Mouse (Mus musculus) Patski (cell line): Measurements from ENCODE around the gene Pde9a. TPM values are rescaled to one million over a fixed set of nuclear protein-coding genes. Genes with fewer than 3 reads are reported as not detected.

Experiments used
- ATAC-seq: fragments of 100-300 bp; one replicate; pipeline ENCODE4 v1.8.0; 2021
- CTCF ChIA-PET: fragments of 350-600 bp; sonication (Branson Sonifier 250); formaldehyde crosslinking; loops from one replicate; lab custom pipeline; 2022; ENCODE audit warnings: inconsistent platforms; lab: Charles Lee
- POLR2A ChIA-PET: fragments of 350-600 bp; sonication (Branson Sonifier 250); formaldehyde crosslinking; loops from one replicate; lab custom pipeline; 2022; ENCODE audit warnings: antibody characterized with exemption, inconsistent platforms; lab: Charles Lee
- DNase-seq: peaks from one replicate; pipeline ENCODE4 v3.0.0-alpha.2; 2011; ENCODE audit warnings: low read depth, low spot score
- H3K27me3 ChIP-seq: fragments of 371-371 bp; one replicate; pipeline ENCODE4 v1.5.1; 2021
- CTCF ChIP-seq: fragments of 100-300 bp; IDR thresholded peaks from one replicate; pipeline ENCODE4 v1.5.1; 2021
- in situ Hi-C: fragments of 300-500 bp; cut with MboI; formaldehyde crosslinking; loops from 3 replicates; pipeline ENCODE4 v1.11.1; 2018; ENCODE audit warnings: low pct_unique_long_range_greater_than_20kb, mixed read lengths
- polyA plus RNA-seq: library from polyadenylated mRNA; unstranded; gene quantifications from one replicate; pipeline ENCODE4 v1.2.3, GENCODE M21; 2021

The Pde9a gene
- polyA plus RNA-seq, 1 experiment from 2014 or later, result not detected

- ATAC-seq (no peak), DNase-seq (no peak)
- in situ Hi-C loops, result no loop called here
- no peaks in the 10 kb centered on the region for H3K27me3 ChIP-seq
- ChIA-PET POLR2A (no interaction called here), CTCF (no interaction called here)
- TF ChIP-seq CTCF, result no peak
Measured at GRCm38 (mm10) chr17:31432878-31433281, 46.9 kb downstream of the Pde9a start.

GRCm38 (mm10) chr17:31433401-31433928 lies 47.5 kb downstream of the Pde9a start:
- in situ Hi-C loops, result no loop called here
- no peaks in the 10 kb centered on the region for H3K27me3 ChIP-seq
- no peak for DNase-seq
- no peak for TF ChIP-seq CTCF
- CTCF ChIA-PET, result interaction anchor here (1.0 kb wide), 1 partner anchor 20 kb away, joined by 4 read pairs; no protein-coding TSS in a partner anchor
- POLR2A ChIA-PET, result no interaction called here
- ATAC-seq, result no peak

GRCm38 (mm10) chr17:31433978-31434797 lies 48.2 kb downstream of the Pde9a start:
- no peak for TF ChIP-seq CTCF
- ChIA-PET CTCF (interaction anchor here (1.0 kb wide), 1 partner anchor 21 kb away, joined by 4 read pairs; no protein-coding TSS in a partner anchor), POLR2A (no interaction called here)
- DNase-seq (no peak), ATAC-seq (no peak)
- H3K27me3 ChIP-seq, result no peaks in the 10 kb centered on the region
- in situ Hi-C loops, result no loop called here

GRCm38 (mm10) chr17:31434825-31435325 lies 48.9 kb downstream of the Pde9a start:
- ATAC-seq (no peak), DNase-seq (no peak)
- POLR2A ChIA-PET, result no interaction called here
- CTCF ChIA-PET, result no interaction called here
- H3K27me3 ChIP-seq, result no peaks in the 10 kb centered on the region
- in situ Hi-C loops, result no loop called here
- no peak for TF ChIP-seq CTCF

- ATAC-seq, result no peak
- ChIA-PET CTCF (no interaction called here), POLR2A (no interaction called here)
- TF ChIP-seq CTCF, result no peak
- no peaks in the 10 kb centered on the region for H3K27me3 ChIP-seq
- DNase-seq, result no peak
- in situ Hi-C loops, result no loop called here
Measured at GRCm38 (mm10) chr17:31435934-31436813, 50.2 kb downstream of the Pde9a start.

GRCm38 (mm10) chr17:31436814-31437406 lies 50.9 kb downstream of the Pde9a start:
- CTCF ChIA-PET, result no interaction called here
- in situ Hi-C loops, result no loop called here
- no peaks in the 10 kb centered on the region for H3K27me3 ChIP-seq

GRCm38 (mm10) chr17:31437482-31437881 lies 51.5 kb downstream of the Pde9a start:
- no peaks in the 10 kb centered on the region for H3K27me3 ChIP-seq
- ATAC-seq (no peak), DNase-seq (no peak)
- ChIA-PET POLR2A (no interaction called here), CTCF (no interaction called here)
- no peak for TF ChIP-seq CTCF
- in situ Hi-C loops, result no loop called here

More at GRCm38 (mm10) chr17:31436814-31437406, 50.9 kb downstream of the Pde9a start:
- no peak for TF ChIP-seq CTCF
- ATAC-seq (no peak), DNase-seq (no peak)
- POLR2A ChIA-PET, result no interaction called here

GRCm38 (mm10) chr17:31439978-31440377 lies 54.0 kb downstream of the Pde9a start:
- CTCF ChIA-PET, result no interaction called here
- in situ Hi-C loops, result no loop called here
- POLR2A ChIA-PET, result no interaction called here
- no peaks in the 10 kb centered on the region for H3K27me3 ChIP-seq
- DNase-seq, result no peak
- no peak for ATAC-seq
- TF ChIP-seq CTCF, result no peak

GRCm38 (mm10) chr17:31442513-31442912 lies 56.5 kb downstream of the Pde9a start:
- CTCF ChIA-PET, result no interaction called here
- ATAC-seq, result no peak
- in situ Hi-C loops, result no loop called here
- POLR2A ChIA-PET, result no interaction called here
- no peaks in the 10 kb centered on the region for H3K27me3 ChIP-seq
- no peak for DNase-seq
- TF ChIP-seq CTCF, result no peak

GRCm38 (mm10) chr17:31444251-31444650 lies 58.2 kb downstream of the Pde9a start:
- no peak for TF ChIP-seq CTCF
- DNase-seq, result no peak
- no peak for ATAC-seq
- in situ Hi-C loops, result no loop called here
- POLR2A ChIA-PET, result interaction anchor here (0.7 kb wide), 1 partner anchor 16 kb away, joined by 3 read pairs; no protein-coding TSS in a partner anchor
- CTCF ChIA-PET, result no interaction called here
- H3K27me3 ChIP-seq, result no peaks in the 10 kb centered on the region
